Mouse (Mus musculus): ENCODE results near the gene Ppil1. TPM values are rescaled to one million over a fixed set of nuclear protein-coding genes. Genes with fewer than 3 reads are reported as not detected.

Ppil1 gene
- total and polyA plus RNA-seq, 3 experiments: 28.4 to 33.2 (median 31.1) TPM

GRCm38 (mm10) chr17:29300926-29301325 is 36.9 kb upstream of the Ppil1 start:
- H3K4me3 ChIP-seq: no peak overlapping the region
- H3K79me2 ChIP-seq (replicated peaks; ENCODE audit: control insufficient read depth, insufficient read depth, low read length): no peaks in the 10 kb centered on the region
- H3K36me3 ChIP-seq (ENCODE audit: control insufficient read depth, insufficient read depth, low read length): no peaks in the 10 kb centered on the region
- no peak for DNase-seq
- H3K27ac ChIP-seq: no peak overlapping the region
- H3K4me1 ChIP-seq (ENCODE audit: control insufficient read depth, insufficient read depth, low read length): peaks cover 13% of the 10 kb centered on the region
- H3K9ac ChIP-seq (ENCODE audit: low read depth, low read length): no peak overlapping the region
- intact Hi-C loops (cut with DNase I): no loop called here
- TF ChIP-seq POLR2A (IDR thresholded peaks at IDR 0.05; ENCODE audit: insufficient read depth, low read depth, low read length): no peak
- TF ChIP-seq EP300 (IDR thresholded peaks at IDR 0.05; ENCODE audit: insufficient read depth, low read depth, low read length): no peak
- no peak for TF ChIP-seq CTCF (IDR thresholded peaks at IDR 0.05)
- H3K27me3 ChIP-seq (ENCODE audit: control insufficient read depth, insufficient read depth, low read length): no peaks in the 10 kb centered on the region
- 72% methylated on average over 7 of the region's 7 CpGs for WGBS

DNA sequence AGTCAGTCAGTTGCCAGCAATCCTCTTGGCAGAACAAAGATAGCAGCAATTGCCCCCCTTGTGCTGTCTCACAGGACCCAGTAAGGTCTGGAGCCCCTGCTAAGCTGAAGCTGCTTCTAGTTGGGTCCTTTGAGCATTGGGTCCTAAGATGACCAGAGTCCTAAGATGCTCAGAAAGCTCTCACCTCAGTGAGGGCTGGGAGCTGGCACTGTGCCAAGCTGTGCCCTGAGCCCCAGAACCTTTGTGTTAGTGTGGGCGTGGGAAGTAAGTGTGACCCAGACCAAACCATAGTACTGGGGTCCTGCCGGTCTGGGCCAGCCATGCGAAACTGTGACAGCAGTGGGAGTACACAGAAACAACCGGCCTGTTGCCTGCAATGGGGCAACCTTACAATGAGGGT is 35.3 kb upstream of the Ppil1 start:
- TF ChIP-seq POLR2A (IDR thresholded peaks at IDR 0.05; ENCODE audit: insufficient read depth, low read depth, low read length) (no peak), EP300 (IDR thresholded peaks at IDR 0.05; ENCODE audit: insufficient read depth, low read depth, low read length) (no peak), CTCF (IDR thresholded peaks at IDR 0.05) (no peak)
- 95% methylated on average over 4 of the region's 4 CpGs for WGBS
- Histone ChIP-seq H3K27ac (no peak overlapping the region), H3K4me1 (ENCODE audit: control insufficient read depth, insufficient read depth, low read length) (peaks cover 5% of the 10 kb centered on the region), H3K4me3 (no peak overlapping the region), H3K9ac (ENCODE audit: low read depth, low read length) (no peak overlapping the region), H3K27me3 (ENCODE audit: control insufficient read depth, insufficient read depth, low read length) (no peaks in the 10 kb centered on the region), H3K79me2 (replicated peaks; ENCODE audit: control insufficient read depth, insufficient read depth, low read length) (no peaks in the 10 kb centered on the region), H3K36me3 (ENCODE audit: control insufficient read depth, insufficient read depth, low read length) (no peaks in the 10 kb centered on the region)
- no peak for DNase-seq
- intact Hi-C loops (cut with DNase I): no loop called here

DNA sequence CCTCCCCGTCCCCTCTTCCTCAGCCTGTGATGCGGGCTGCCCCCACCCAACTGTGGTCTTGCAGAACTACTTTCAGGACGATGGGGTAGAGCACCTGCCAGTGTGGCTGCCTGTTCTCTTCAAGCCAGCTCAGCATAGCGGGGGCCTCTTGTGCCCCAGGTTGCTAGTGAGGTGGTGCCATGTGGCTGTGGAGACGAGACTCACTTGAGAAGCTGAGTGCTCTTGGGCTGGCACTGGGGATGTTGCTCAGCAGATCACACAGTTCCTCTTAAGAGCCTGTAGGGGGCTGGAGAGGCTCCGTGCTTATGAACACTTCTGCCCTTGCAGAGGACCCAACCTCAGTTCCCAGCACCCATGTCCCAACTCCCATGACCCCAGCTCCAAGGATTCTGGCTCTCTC is 33.8 kb upstream of the Ppil1 start:
- WGBS: 87% methylated on average over 6 of the region's 6 CpGs

GRCm38 (mm10) chr17:29297321-29297720 is 33.3 kb upstream of the Ppil1 start:
- no peaks in the 10 kb centered on the region for H3K36me3 ChIP-seq (ENCODE audit: control insufficient read depth, insufficient read depth, low read length)
- intact Hi-C loops (cut with DNase I): no loop called here
- H3K4me3 ChIP-seq: no peak overlapping the region
- no peak overlapping the region for H3K9ac ChIP-seq (ENCODE audit: low read depth, low read length)
- no peak overlapping the region for H3K27ac ChIP-seq
- H3K79me2 ChIP-seq (replicated peaks; ENCODE audit: control insufficient read depth, insufficient read depth, low read length): no peaks in the 10 kb centered on the region
- no peaks in the 10 kb centered on the region; the same call in 1 of the 2 replicates for H3K4me1 ChIP-seq (ENCODE audit: control insufficient read depth, insufficient read depth, low read length)
- DNase-seq: no peak
- 85% methylated on average over 10 of the region's 10 CpGs for WGBS
- TF ChIP-seq EP300 (IDR thresholded peaks at IDR 0.05; ENCODE audit: insufficient read depth, low read depth, low read length): no peak
- TF ChIP-seq CTCF (IDR thresholded peaks at IDR 0.05): no peak
- TF ChIP-seq POLR2A (IDR thresholded peaks at IDR 0.05; ENCODE audit: insufficient read depth, low read depth, low read length): no peak
- no peaks in the 10 kb centered on the region for H3K27me3 ChIP-seq (ENCODE audit: control insufficient read depth, insufficient read depth, low read length)

More for the DNA sequence above, 33.8 kb upstream of the Ppil1 start:
- no peak overlapping the region for H3K9ac ChIP-seq (ENCODE audit: low read depth, low read length)
- H3K27me3 ChIP-seq (ENCODE audit: control insufficient read depth, insufficient read depth, low read length): no peaks in the 10 kb centered on the region
- intact Hi-C loops (cut with DNase I): no loop called here
- H3K4me1 ChIP-seq (ENCODE audit: control insufficient read depth, insufficient read depth, low read length): no peaks in the 10 kb centered on the region; the same call in 1 of the 2 replicates
- H3K4me3 ChIP-seq: no peak overlapping the region
- no peak for TF ChIP-seq EP300 (IDR thresholded peaks at IDR 0.05; ENCODE audit: insufficient read depth, low read depth, low read length)
- peak; percentile 15; the same call in 1 of the 2 replicates for TF ChIP-seq CTCF (IDR thresholded peaks at IDR 0.05)
- TF ChIP-seq POLR2A (IDR thresholded peaks at IDR 0.05; ENCODE audit: insufficient read depth, low read depth, low read length): no peak
- DNase-seq: no peak
- H3K27ac ChIP-seq: no peak overlapping the region
- H3K79me2 ChIP-seq (replicated peaks; ENCODE audit: control insufficient read depth, insufficient read depth, low read length): no peaks in the 10 kb centered on the region
- H3K36me3 ChIP-seq (ENCODE audit: control insufficient read depth, insufficient read depth, low read length): no peaks in the 10 kb centered on the region

- H3K36me3 ChIP-seq (ENCODE audit: control insufficient read depth, insufficient read depth, low read length): no peaks in the 10 kb centered on the region
- TF ChIP-seq POLR2A (IDR thresholded peaks at IDR 0.05; ENCODE audit: insufficient read depth, low read depth, low read length) (no peak), CTCF (IDR thresholded peaks at IDR 0.05) (no peak), EP300 (IDR thresholded peaks at IDR 0.05; ENCODE audit: insufficient read depth, low read depth, low read length) (no peak)
Measured at GRCm38 (mm10) chr17:29295835-29296234, 31.8 kb upstream of the Ppil1 start.

DNA sequence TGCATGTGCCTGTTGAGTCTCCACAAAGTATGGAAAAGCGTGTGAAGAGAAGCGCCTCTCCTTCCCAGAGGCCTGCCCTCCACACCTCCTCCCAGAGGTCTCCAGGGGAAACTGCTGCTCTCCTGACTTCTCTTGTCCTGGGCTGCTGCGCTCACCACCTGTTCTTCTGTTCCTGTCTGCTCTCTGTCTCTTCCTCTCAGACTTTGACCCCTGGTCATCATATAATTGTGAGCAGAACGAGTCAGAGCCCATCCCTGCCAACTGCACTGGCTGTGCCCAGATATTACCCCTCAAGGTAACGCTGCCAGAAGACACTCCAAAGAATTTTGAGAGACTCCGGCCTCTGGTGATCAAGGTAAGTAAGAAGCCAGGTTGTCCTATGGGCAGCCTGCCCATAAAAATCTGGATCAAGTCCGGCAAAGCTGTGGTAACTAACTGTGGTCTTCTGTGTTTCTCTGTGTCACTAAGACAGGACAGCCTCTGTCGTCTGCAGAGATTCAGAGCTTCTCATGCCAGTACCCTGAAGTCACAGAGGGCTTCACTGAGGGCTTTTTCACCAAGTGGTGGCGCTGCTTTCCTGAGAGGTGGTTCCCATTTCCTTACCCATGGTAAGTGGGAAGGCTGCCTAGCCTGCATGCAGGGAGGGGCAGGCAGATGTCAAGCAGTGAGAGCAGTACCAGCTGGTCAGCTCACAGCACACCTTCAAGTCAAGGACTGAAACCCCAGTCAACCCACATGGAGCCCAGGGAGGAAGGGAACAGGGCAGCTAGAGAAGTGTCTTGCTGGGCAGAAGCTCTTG is 30.0 kb upstream of the Ppil1 start:
- peak; percentile 45 to 62 for DNase-seq
- Histone ChIP-seq H3K27me3 (ENCODE audit: control insufficient read depth, insufficient read depth, low read length) (no peaks in the 10 kb centered on the region), H3K27ac (no peak overlapping the region), H3K4me1 (ENCODE audit: control insufficient read depth, insufficient read depth, low read length) (no peaks in the 10 kb centered on the region), H3K79me2 (replicated peaks; ENCODE audit: control insufficient read depth, insufficient read depth, low read length) (no peaks in the 10 kb centered on the region), H3K36me3 (ENCODE audit: control insufficient read depth, insufficient read depth, low read length) (no peaks in the 10 kb centered on the region), H3K9ac (ENCODE audit: low read depth, low read length) (no peak overlapping the region), H3K4me3 (no peak overlapping the region)
- TF ChIP-seq CTCF (IDR thresholded peaks at IDR 0.05): peak; percentile 46
- no peak for TF ChIP-seq POLR2A (IDR thresholded peaks at IDR 0.05; ENCODE audit: insufficient read depth, low read depth, low read length)
- WGBS: 75% methylated on average over 9 of the region's 9 CpGs
- intact Hi-C loops (cut with DNase I): loop anchor here (5.0 kb wide), 1 partner anchor 78 kb away; no protein-coding TSS in a partner anchor

More at GRCm38 (mm10) chr17:29295835-29296234, 31.8 kb upstream of the Ppil1 start:
- intact Hi-C loops (cut with DNase I): no loop called here
- DNase-seq: no peak
- Histone ChIP-seq H3K27me3 (ENCODE audit: control insufficient read depth, insufficient read depth, low read length) (no peaks in the 10 kb centered on the region), H3K4me1 (ENCODE audit: control insufficient read depth, insufficient read depth, low read length) (no peaks in the 10 kb centered on the region), H3K27ac (no peak overlapping the region), H3K79me2 (replicated peaks; ENCODE audit: control insufficient read depth, insufficient read depth, low read length) (no peaks in the 10 kb centered on the region), H3K9ac (ENCODE audit: low read depth, low read length) (no peak overlapping the region), H3K4me3 (no peak overlapping the region)
- WGBS: 90% methylated on average over 5 of the region's 5 CpGs
